Mouse (Mus musculus) G1E (cell line): ENCODE measurements around the gene Igf2bp2.

ENCODE experiments used
- CTCF ChIP-seq: IDR thresholded peaks from 2 replicates; pipeline ENCODE4 v1.5.1; 2012; ENCODE audit warnings: low read depth, low read length, inconsistent platforms, mixed read lengths
- GATA1 ChIP-seq: IDR thresholded peaks from 2 replicates; pipeline ENCODE4 v1.6.1; 2012; ENCODE audit warnings: borderline replicate concordance, low read length, inconsistent platforms, mixed read lengths
- GATA2 ChIP-seq: IDR thresholded peaks from 2 replicates; pipeline ENCODE4 v1.6.1; 2012; ENCODE audit warnings: low read depth, low read length, inconsistent platforms, borderline replicate concordance

DNA sequence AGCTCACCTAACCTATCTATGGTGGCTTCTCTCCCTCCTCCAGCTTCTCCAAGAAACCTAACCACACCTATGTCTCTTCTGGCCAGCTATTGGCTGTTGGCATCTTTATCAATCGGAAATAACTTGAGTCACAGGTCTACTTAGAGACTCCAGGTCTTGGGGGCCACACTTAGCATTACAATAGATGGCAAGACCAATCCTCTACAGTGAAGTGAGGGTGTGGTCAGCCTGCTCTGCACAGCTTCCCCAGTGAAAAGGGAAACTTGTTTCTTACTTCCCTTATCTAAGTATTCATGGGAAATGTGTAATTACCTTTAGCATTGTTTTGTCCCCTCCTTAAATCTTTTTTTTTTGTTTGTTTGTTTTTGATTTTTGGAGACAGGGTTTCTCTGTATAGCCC is 147.5 kb downstream of the Igf2bp2 start:
- TF ChIP-seq CTCF (no peak), GATA1 (no peak), GATA2 (no peak)
